Mouse (Mus musculus) kidney, adult 2 months (tissue): ENCODE data around the gene Sbk2. TPM values are rescaled to one million over a fixed set of nuclear protein-coding genes. Genes with fewer than 3 reads are reported as not detected.

Experiments
- DNase-seq: peaks from one replicate; pipeline ENCODE4 v3.0.0; 2021
- H3K27ac ChIP-seq: fragments of 200-500 bp; 2 replicates; pipeline ENCODE4 v1.5.1; 2012; ENCODE audit warnings: low read depth, low read length, control low read depth, inconsistent platforms; ENCODE audit not compliant: insufficient read depth
- H3K27me3 ChIP-seq: fragments of 200-500 bp; replicated peaks from 2 replicates; pipeline ENCODE4 v1.6.1; 2012; ENCODE audit warnings: mild to moderate bottlenecking, moderate library complexity, low read length, inconsistent platforms; ENCODE audit not compliant: control insufficient read depth, insufficient read depth
- H3K36me3 ChIP-seq: fragments of 200-500 bp; 2 replicates; pipeline ENCODE4 v1.6.1; 2012; ENCODE audit warnings: mild to moderate bottlenecking, moderate library complexity, low read length, inconsistent platforms; ENCODE audit not compliant: control insufficient read depth, insufficient read depth
- H3K4me1 ChIP-seq: fragments of 200-500 bp; 2 replicates; pipeline ENCODE4 v1.6.1; 2011; ENCODE audit warnings: low read length; ENCODE audit not compliant: control insufficient read depth, insufficient read depth
- H3K4me3 ChIP-seq: fragments of 200-500 bp; 2 replicates; pipeline ENCODE4 v1.5.1; 2011; ENCODE audit warnings: mild to moderate bottlenecking, low read depth, low read length, control low read depth; ENCODE audit not compliant: insufficient read depth
- CTCF ChIP-seq: fragments of 200-500 bp; conservative IDR thresholded peaks from 2 replicates; pipeline ENCODE4 v1.5.1; 2011; ENCODE audit warnings: low read depth, mild to moderate bottlenecking, control low read depth, low read length, moderate library complexity, mixed read lengths; ENCODE audit not compliant: insufficient read depth, insufficient read length
- POLR2A ChIP-seq: fragments of 200-500 bp; IDR thresholded peaks from one replicate; pipeline ENCODE4 v1.6.1; 2011; ENCODE audit warnings: low read depth, low read length, control low read depth
- WGBS: fragments of 180-500 bp; shearing (Covaris S2); methylation state at CpG from one replicate; pipeline ENCODE4 v1.1.7; 2018; 5-methylcytosine and 5-hydroxymethylcytosine counted together
- polyA plus RNA-seq: library from polyadenylated mRNA; depleted of rRNA; stranded (reverse); fragments of >200 nt; gene quantifications from 2 replicates; pipeline ENCODE4 v1.2.3, GENCODE M21; 2012

Sbk2 gene
- polyA plus RNA-seq, 1 experiment, result 1.6 TPM

- H3K4me1 ChIP-seq, result no peaks in the 10 kb centered on the region
- H3K27me3 ChIP-seq, result no peaks in the 10 kb centered on the region
- no peaks in the 10 kb centered on the region for H3K36me3 ChIP-seq
- no peak for DNase-seq
- no peak overlapping the region for H3K4me3 ChIP-seq
- WGBS, result 72% methylated on average over 11 of the region's 11 CpGs
- TF ChIP-seq CTCF, result no peak
- H3K27ac ChIP-seq, result no peak overlapping the region
Measured at GRCm38 (mm10) chr7:4937392-4937791, 26.8 kb downstream of the Sbk2 start.

- H3K27ac ChIP-seq, result no peak overlapping the region
- no peaks in the 10 kb centered on the region for H3K27me3 ChIP-seq
- DNase-seq, result no peak
- no peak overlapping the region for H3K4me3 ChIP-seq
- no peaks in the 10 kb centered on the region for H3K36me3 ChIP-seq
- TF ChIP-seq POLR2A, result no peak
- no peak for TF ChIP-seq CTCF
- WGBS, result 61% methylated on average over 10 of the region's 10 CpGs
- no peaks in the 10 kb centered on the region for H3K4me1 ChIP-seq
Measured at GRCm38 (mm10) chr7:4936832-4937231, 27.4 kb downstream of the Sbk2 start.

DNA sequence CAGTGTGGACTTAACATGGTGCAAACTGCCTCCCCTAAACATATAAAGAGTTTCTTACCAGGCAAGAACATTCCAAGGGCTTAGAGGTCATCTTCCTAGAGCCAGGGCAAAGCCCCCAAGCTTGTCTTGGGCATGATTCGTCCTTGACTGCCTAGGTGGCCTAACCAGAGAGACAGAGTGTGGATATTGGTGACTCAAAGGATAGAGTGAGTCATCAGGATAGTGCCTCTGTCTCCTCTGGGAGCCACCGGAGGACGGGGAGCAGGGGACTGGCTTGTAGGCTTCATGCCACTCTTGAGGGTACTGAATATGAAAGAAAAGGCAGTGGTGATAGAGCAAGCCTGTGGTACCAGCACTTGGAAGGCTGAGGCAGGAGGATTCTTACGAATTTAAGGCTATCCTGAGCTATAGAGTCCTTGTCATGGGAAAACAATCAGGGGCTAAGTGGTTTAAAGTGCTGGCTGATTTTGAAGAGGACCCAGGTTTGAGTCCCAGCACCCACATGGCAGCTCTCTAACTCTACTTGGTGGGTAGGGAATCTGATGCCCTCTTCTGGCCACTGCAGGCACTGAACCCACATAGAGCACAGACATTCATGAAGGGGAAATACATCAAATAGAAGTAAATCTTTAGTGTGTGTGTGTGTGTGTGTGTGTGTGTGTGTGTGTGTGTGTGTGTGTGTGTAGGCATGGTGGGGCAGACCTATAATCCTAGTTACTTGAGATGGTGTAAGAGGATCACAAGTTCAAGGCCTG lies 29.9 kb downstream of the Sbk2 start:
- Histone ChIP-seq H3K36me3 (no peaks in the 10 kb centered on the region), H3K27me3 (no peaks in the 10 kb centered on the region), H3K4me1 (no peaks in the 10 kb centered on the region), H3K27ac (no peak overlapping the region), H3K4me3 (no peak overlapping the region)
- 77% methylated on average over 4 of the region's 4 CpGs for WGBS
- no peak for DNase-seq
- TF ChIP-seq POLR2A (no peak), CTCF (0 out of 2 replicates have a peak, but pooled peaks have one; percentile 14)

GRCm38 (mm10) chr7:4933103-4933502 lies 31.1 kb downstream of the Sbk2 start:
- Histone ChIP-seq H3K36me3 (no peaks in the 10 kb centered on the region), H3K27ac (no peak overlapping the region), H3K4me1 (no peaks in the 10 kb centered on the region), H3K27me3 (no peaks in the 10 kb centered on the region), H3K4me3 (no peak overlapping the region)
- no peak for TF ChIP-seq CTCF
- TF ChIP-seq POLR2A, result no peak
- no peak for DNase-seq
- WGBS, result 83% methylated on average over 12 of the region's 12 CpGs

- no peak for DNase-seq
- no peaks in the 10 kb centered on the region for H3K36me3 ChIP-seq
Measured at GRCm38 (mm10) chr7:4928323-4928722, 35.9 kb downstream of the Sbk2 start.

DNA sequence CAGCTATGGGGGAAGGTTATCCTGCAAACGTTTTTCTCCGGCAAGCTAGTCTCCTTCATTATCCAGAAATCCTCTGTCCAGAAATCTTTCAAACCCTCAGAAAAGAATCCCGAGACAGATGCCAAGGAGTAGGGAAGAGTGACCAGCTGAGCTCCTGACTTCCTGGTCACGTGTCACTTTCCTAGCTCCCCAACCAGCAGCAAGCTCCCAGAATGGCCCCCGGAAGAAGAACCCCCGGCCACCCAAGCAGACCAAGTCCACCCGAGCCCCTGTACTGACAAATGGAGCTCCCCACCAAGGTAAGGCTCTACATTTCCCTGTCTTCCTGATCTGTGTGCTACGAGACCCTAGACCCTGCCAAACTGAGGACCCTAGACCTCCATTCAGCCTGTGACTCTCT lies 36.5 kb downstream of the Sbk2 start:
- Histone ChIP-seq H3K27ac (no peak overlapping the region), H3K36me3 (no peaks in the 10 kb centered on the region), H3K4me3 (peak overlapping the region; percentile 20; the same call in 1 of the 2 replicates), H3K27me3 (no peaks in the 10 kb centered on the region), H3K4me1 (peaks cover 10% of the 10 kb centered on the region; the same call in 1 of the 2 replicates)
- TF ChIP-seq POLR2A, result no peak
- no peak for TF ChIP-seq CTCF
- DNase-seq, result peak; percentile 30
- 50% methylated on average over 8 of the region's 8 CpGs for WGBS

More at GRCm38 (mm10) chr7:4928323-4928722, 35.9 kb downstream of the Sbk2 start:
- 50% methylated on average over 17 of the region's 17 CpGs for WGBS
- TF ChIP-seq CTCF (no peak), POLR2A (no peak)
- Histone ChIP-seq H3K4me3 (no peak overlapping the region), H3K4me1 (peaks cover 6% of the 10 kb centered on the region; the same call in 1 of the 2 replicates), H3K27me3 (no peaks in the 10 kb centered on the region), H3K27ac (no peak overlapping the region)

DNA sequence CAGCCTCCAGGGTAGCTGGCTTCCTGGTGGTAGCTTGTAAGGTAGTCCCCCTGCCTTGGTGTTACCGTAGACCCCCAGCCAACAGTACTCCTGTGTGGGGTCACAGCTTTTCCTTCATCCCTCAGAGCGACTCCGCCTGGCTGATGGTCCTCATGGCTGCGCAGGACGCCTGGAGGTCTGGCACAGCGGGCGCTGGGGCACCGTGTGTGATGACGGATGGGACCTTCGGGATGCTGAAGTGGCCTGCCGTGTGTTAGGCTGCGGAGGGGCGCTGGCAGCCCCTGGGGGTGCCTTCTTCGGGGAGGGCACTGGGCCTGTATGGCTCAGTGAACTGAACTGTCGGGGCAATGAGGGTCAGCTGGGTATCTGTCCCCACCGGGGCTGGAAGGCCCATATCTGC lies 37.4 kb downstream of the Sbk2 start:
- Histone ChIP-seq H3K4me3 (no peak overlapping the region), H3K27me3 (no peaks in the 10 kb centered on the region), H3K36me3 (no peaks in the 10 kb centered on the region), H3K27ac (no peak overlapping the region), H3K4me1 (peaks cover 13% of the 10 kb centered on the region; the same call in 1 of the 2 replicates)
- TF ChIP-seq CTCF (no peak), POLR2A (no peak)
- WGBS, result 73% methylated on average over 16 of the region's 16 CpGs
- DNase-seq, result no peak
